Mouse (Mus musculus): Measurements from ENCODE around the gene Sowahd. TPM values are rescaled to one million over a fixed set of nuclear protein-coding genes. Genes with fewer than 3 reads are reported as not detected.

Gene Sowahd
- total and polyA plus RNA-seq, 3 experiments, result not detected

DNA sequence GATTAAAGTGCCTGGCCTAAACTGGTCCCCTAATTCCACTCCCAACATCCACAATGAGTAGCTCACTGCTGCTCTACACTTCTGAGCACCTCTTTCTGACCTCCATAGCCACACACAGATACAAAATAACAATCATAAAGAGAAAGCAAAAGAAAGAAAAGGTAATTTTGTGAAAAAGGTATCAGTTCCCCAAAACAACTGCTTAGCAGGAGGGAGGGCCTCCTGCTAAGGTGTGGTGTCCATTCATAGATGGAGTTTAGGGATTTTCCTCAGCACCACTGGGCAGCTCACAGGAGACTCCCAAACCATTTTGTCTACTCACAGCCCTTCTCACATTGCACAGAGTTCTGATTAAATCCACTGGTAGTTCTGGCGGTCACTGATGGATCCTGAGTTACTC is 40.1 kb downstream of the Sowahd start:
- TF ChIP-seq TCF12 (IDR thresholded peaks at IDR 0.05; ENCODE audit: low read depth, low read length) (peak; percentile 21; the same call in 1 of the 2 replicates), USF2 (conservative IDR thresholded peaks at IDR 0.05; ENCODE audit: low read depth, low read length) (no peak), USF1 (IDR thresholded peaks at IDR 0.05; ENCODE audit: low read depth, low read length) (no peak), ZMIZ1 (IDR thresholded peaks at IDR 0.05; ENCODE audit: low read depth, low read length) (no peak), MAX (IDR thresholded peaks at IDR 0.05; ENCODE audit: low read length) (no peak), PAX5 (IDR thresholded peaks at IDR 0.05; ENCODE audit: low read length) (no peak), ETS1 (conservative IDR thresholded peaks at IDR 0.05; ENCODE audit: low read depth, low read length) (peak; percentile 74), RAD21 (IDR thresholded peaks at IDR 0.05; ENCODE audit: low read depth, low read length) (no peak), MYC (IDR thresholded peaks at IDR 0.05; ENCODE audit: low read depth, low read length) (no peak), JUND (conservative IDR thresholded peaks at IDR 0.05; ENCODE audit: low read depth, low read length) (no peak), IRF4 (IDR thresholded peaks at IDR 0.05; ENCODE audit: low read depth, low read length) (peak; percentile 91), ZKSCAN1 (IDR thresholded peaks at IDR 0.05; ENCODE audit: borderline replicate concordance, low read depth, low read length) (no peak), SIN3A (IDR thresholded peaks at IDR 0.05; ENCODE audit: low read length) (no peak), EP300 (IDR thresholded peaks at IDR 0.05; ENCODE audit: low read length) (peak; percentile 77), POLR2AphosphoS2 (IDR thresholded peaks at IDR 0.05; ENCODE audit: low read depth, low read length) (no peak), CHD2 (IDR thresholded peaks at IDR 0.05; ENCODE audit: low read length) (no peak), ZC3H11A (IDR thresholded peaks at IDR 0.05; ENCODE audit: low read depth, low read length) (no peak), UBTF (IDR thresholded peaks at IDR 0.05; ENCODE audit: low read depth, low read length) (no peak), SMC3 (IDR thresholded peaks at IDR 0.05; ENCODE audit: low read depth, low read length) (no peak), MAZ (IDR thresholded peaks at IDR 0.05; ENCODE audit: low read depth, low read length) (no peak), ELF1 (IDR thresholded peaks at IDR 0.05; ENCODE audit: low read depth, low read length) (no peak), MEF2A (IDR thresholded peaks at IDR 0.05; ENCODE audit: borderline replicate concordance, low read depth, low read length) (peak; percentile 43; the same call in 1 of the 2 replicates), BHLHE40 (IDR thresholded peaks at IDR 0.05; ENCODE audit: low read depth, low read length) (0 out of 2 replicates have a peak, but pooled peaks have one; percentile 21), NRF1 (IDR thresholded peaks at IDR 0.05; ENCODE audit: low read depth, low read length) (no peak)
- peak overlapping the region; percentile 78 for H3K27ac ChIP-seq (ENCODE audit: insufficient read depth, low read depth)
- peak overlapping the region; percentile 50 for H3K4me2 ChIP-seq (ENCODE audit: insufficient read depth, low read depth, poor library complexity, severe bottlenecking)
- H3K27me3 ChIP-seq (replicated peaks), result no peaks in the 10 kb centered on the region
- DNase-seq (ENCODE audit: extremely low read depth), result no peak
- dilution Hi-C loops (cut with MboI; ENCODE audit: extremely low pct_ligation_motif_present, extremely low pct_unique_long_range_greater_than_20kb, low sequenced_read_pairs), result no loop called here
- no peak overlapping the region for H3K9ac ChIP-seq (ENCODE audit: insufficient read depth, low read depth)
- no peak overlapping the region for H3K4me3 ChIP-seq (replicated peaks in 1 of 3; ENCODE audit: low read depth in 2 of 3, low read length in 2 of 3, poor library complexity in 1 of 3)
- H3K9me3 ChIP-seq (replicated peaks; ENCODE audit: low read length), result no peaks in the 10 kb centered on the region
- in situ Hi-C loops (cut with MboI; ENCODE audit: low pct_ligation_motif_present, low pct_unique_long_range_greater_than_20kb, low sequenced_read_pairs), result no loop called here
- H3K36me3 ChIP-seq (replicated peaks in 1 of 2; ENCODE audit: control insufficient read depth in 1 of 2, insufficient read depth in 1 of 2, low read length in 1 of 2), result peaks cover 6 to 20% of the 10 kb centered on the region in 2 experiments
- H3K79me2 ChIP-seq (replicated peaks; ENCODE audit: control insufficient read depth, extremely low read depth, insufficient read depth, poor library complexity, severe bottlenecking), result peaks cover 12% of the 10 kb centered on the region
- peaks cover 3 to 22% of the 10 kb centered on the region in 2 experiments; a peak in 3 of 4 replicates for H3K4me1 ChIP-seq (ENCODE audit: control insufficient read depth in 1 of 2, insufficient read depth in 2 of 2)

Data from CH12.LX (cell line).